In genomic region chr3:89388134-89388881, GRCm38 (mm10) we compare ENCODE assay signal across 9 mouse cellular contexts. TPM values are rescaled to one million over a fixed set of nuclear protein-coding genes. Genes with fewer than 3 reads are reported as not detected.
DNase-seq lines count a peak whose midpoint lies in the region; ATAC-seq and TF ChIP-seq lines count a peak whose summit lies in the region.
"Had no signal": no experiment of that assay in that cellular context is flagged by ENCODE, and none has a peak within 500 bp of the region (broad histone marks: within the 10 kb centered on the region; RNA-seq: fewer than 3 reads in every experiment).

No protein-coding gene starts in this region.

- no peak for TF ChIP-seq CTCF in layer of hippocampus, adult 2 months (conservative IDR thresholded peaks at IDR 0.05)
- TF ChIP-seq CTCF in small intestine, adult 2 months (IDR thresholded peaks at IDR 0.05; ENCODE audit: extremely low read depth, insufficient read length, insufficient replicate concordance, low read depth, low read length): no peak

- H3K27me3 ChIP-seq in small intestine, adult 2 months (ENCODE audit: control insufficient read depth, insufficient read depth, low read length): no peaks in the 10 kb centered on the region

- intact Hi-C loops in gastrocnemius, postnatal 14 days (cut with DNase I; ENCODE audit: low total_unique reads): no loop called here

- peaks cover 39% of the 10 kb centered on the region for H3K36me3 ChIP-seq in small intestine, adult 2 months (ENCODE audit: control insufficient read depth, insufficient read depth, low read length)

- WGBS in small intestine, adult 2 months: 17% methylated on average over 11 of the region's 11 CpGs

- peak overlapping the region; percentile 75 for H3K27ac ChIP-seq in layer of hippocampus, adult 2 months
- H3K27ac ChIP-seq in small intestine, adult 2 months (ENCODE audit: insufficient read depth, low read depth, low read length): peak overlapping the region; percentile 98

- H3K4me1 ChIP-seq in small intestine, adult 2 months (ENCODE audit: control insufficient read depth, insufficient read depth, insufficient read length, low read length): peaks cover 52% of the 10 kb centered on the region

- peak; percentile 39; the same call in 1 of the 2 replicates for TF ChIP-seq POLR2A in small intestine, adult 2 months (IDR thresholded peaks at IDR 0.05; ENCODE audit: low read depth, low read length)

- ATAC-seq in erythroid progenitor cell, adult 5-6 weeks (replicated peaks; ENCODE audit: low FRiP score, poor library complexity, severe bottlenecking): no peak

- no peak overlapping the region for H3K4me3 ChIP-seq in layer of hippocampus, adult 2 months
- peak overlapping the region; percentile 65 for H3K4me3 ChIP-seq in small intestine, adult 2 months (ENCODE audit: low read depth, low read length)

- DNase-seq in layer of hippocampus, adult 2 months (ENCODE audit: low spot score in 2 of 2): peak; percentile 55 to 61
- no peak for DNase-seq in layer of hippocampus, adult 11-12 months (ENCODE audit: low spot score)
- DNase-seq in 3134 (ENCODE audit: extremely low read depth, insufficient read length, low spot score): peak; percentile 66
- DNase-seq in adrenal gland, postnatal 14 days: peak; percentile 84
- peak; percentile 80 for DNase-seq in gastrocnemius, postnatal 14 days
- DNase-seq in kidney, postnatal 25 days: peak; percentile 61 to 88

RNA-seq across cellular contexts. Expression of gene Zbtb7b, which starts 6.3 kb away (rescaled TPM):
- total RNA-seq in layer of hippocampus, adult 2 months (2021): 10 to 100 TPM; 11.3 to 13.4 TPM
- 67.1 and 72.7 TPM in 2 replicates for total RNA-seq in adrenal gland, postnatal 14 days (2021)
- total RNA-seq in gastrocnemius, postnatal 14 days (2021): 10 to 100 TPM; 18.4 to 24.0 TPM
- polyA plus RNA-seq in small intestine, adult 2 months (2012; rRNA removed): 97.8 and 262 TPM in 2 replicates
- 2.1 and 7.9 TPM in 2 replicates for total RNA-seq in erythroid progenitor cell, adult 5-6 weeks (2015; ENCODE audit: low replicate concordance)
- 5.1 and 8.9 TPM in 2 replicates for total RNA-seq in erythroid progenitor cell, adult 5-6 weeks (2017; ENCODE audit: low replicate concordance)

RNA-seq across cellular contexts. Expression of gene Lenep, which starts 14.3 kb away (rescaled TPM):
- total RNA-seq in layer of hippocampus, adult 2 months (2021): 1 to 10 TPM; 5.8 to 7.1 TPM
- total RNA-seq in adrenal gland, postnatal 14 days (2021): 0.26 TPM in 1 of 2 replicates, not detected in the other
- not detected for total RNA-seq in gastrocnemius, postnatal 14 days (2021)
- 0.85 TPM in 1 of 2 replicates, not detected in the other for polyA plus RNA-seq in small intestine, adult 2 months (2012; rRNA removed)
- 1.4 TPM in 1 of 2 replicates, not detected in the other for total RNA-seq in erythroid progenitor cell, adult 5-6 weeks (2015; ENCODE audit: low replicate concordance)
- total RNA-seq in erythroid progenitor cell, adult 5-6 weeks (2017; ENCODE audit: low replicate concordance): not detected in 2 replicates

RNA-seq across cellular contexts. Expression of gene Dcst1, which starts 23.3 kb away (rescaled TPM):
- total RNA-seq in layer of hippocampus, adult 2 months (2021): not detected
- total RNA-seq in adrenal gland, postnatal 14 days (2021): 0.30 and 0.71 TPM in 2 replicates
- not detected for total RNA-seq in gastrocnemius, postnatal 14 days (2021)
- 2.0 and 9.1 TPM in 2 replicates for polyA plus RNA-seq in small intestine, adult 2 months (2012; rRNA removed)
- not detected in 2 replicates for total RNA-seq in erythroid progenitor cell, adult 5-6 weeks (2015; ENCODE audit: low replicate concordance)
- total RNA-seq in erythroid progenitor cell, adult 5-6 weeks (2017; ENCODE audit: low replicate concordance): not detected in 2 replicates
- total RNA-seq: hematopoietic stem cell, adult 5-6 weeks had no signal

RNA-seq across cellular contexts. Expression of gene Flad1, which starts 23.4 kb away (rescaled TPM):
- 10 to 100 TPM; 37.2 to 39.8 TPM for total RNA-seq in layer of hippocampus, adult 2 months (2021)
- 42.2 and 43.8 TPM in 2 replicates for total RNA-seq in adrenal gland, postnatal 14 days (2021)
- total RNA-seq in gastrocnemius, postnatal 14 days (2021): 10 to 100 TPM; 30.9 to 33.4 TPM
- polyA plus RNA-seq in small intestine, adult 2 months (2012; rRNA removed): 22.1 and 36.1 TPM in 2 replicates
- 1.1 and 5.4 TPM in 2 replicates for total RNA-seq in erythroid progenitor cell, adult 5-6 weeks (2015; ENCODE audit: low replicate concordance)
- total RNA-seq in erythroid progenitor cell, adult 5-6 weeks (2017; ENCODE audit: low replicate concordance): 0.68 and 1.3 TPM in 2 replicates

RNA-seq across cellular contexts. Expression of gene Dcst2, which starts 26.5 kb away (rescaled TPM):
- under 1 TPM; 0.29 to 0.77 TPM for total RNA-seq in layer of hippocampus, adult 2 months (2021)
- 0.68 and 0.70 TPM in 2 replicates for total RNA-seq in adrenal gland, postnatal 14 days (2021)
- not detected for total RNA-seq in gastrocnemius, postnatal 14 days (2021)
- polyA plus RNA-seq in small intestine, adult 2 months (2012; rRNA removed): 0.93 and 1.2 TPM in 2 replicates
- not detected in 2 replicates for total RNA-seq in erythroid progenitor cell, adult 5-6 weeks (2015; ENCODE audit: low replicate concordance)
- total RNA-seq in erythroid progenitor cell, adult 5-6 weeks (2017; ENCODE audit: low replicate concordance): not detected in 2 replicates
- total RNA-seq: hematopoietic stem cell, adult 5-6 weeks had no signal
